Mouse (Mus musculus) left cerebral cortex, postnatal 14 days (tissue): ENCODE data around the gene Adgb. TPM values are rescaled to one million over a fixed set of nuclear protein-coding genes. Genes with fewer than 3 reads are reported as not detected.
"Not testable (repeated sequence)": the region's sequence is repeated elsewhere in the genome, so short reads cannot be mapped to it uniquely, and the experiment has no call there.

Experiments
- DNase-seq, 2 experiments: peaks; one replicate each; pipeline ENCODE4 v3.0.0; 2021 to 2022; ENCODE audit warnings: low spot score in 2 of 2, mixed read lengths in 1 of 2
- intact Hi-C: fragments of 180-260 bp; cut with DNase I; formaldehyde crosslinking; loops from one replicate; pipeline ENCODE4 v1.15.1; 2025
- long read RNA-seq, 2 experiments: library from polyadenylated mRNA; stranded (forward); transcript quantifications; one replicate each; pipeline ENCODE4 v2.0.0; 2021
- total RNA-seq, 2 experiments: library from RNA; stranded (reverse); gene quantifications; 2 replicates each; pipeline ENCODE4 v1.2.3; 2021

Gene Adgb
- total RNA-seq, result under 1 TPM; 0.27 to 0.40 TPM
- long read RNA-seq, experiment 1, partial matches to known transcripts, result 0 of 1 reads
- long read RNA-seq, experiment 1, other reads (novel, unspliced or antisense), result 1 of 1 reads
- long read RNA-seq, experiment 2, result 0 reads

DNA sequence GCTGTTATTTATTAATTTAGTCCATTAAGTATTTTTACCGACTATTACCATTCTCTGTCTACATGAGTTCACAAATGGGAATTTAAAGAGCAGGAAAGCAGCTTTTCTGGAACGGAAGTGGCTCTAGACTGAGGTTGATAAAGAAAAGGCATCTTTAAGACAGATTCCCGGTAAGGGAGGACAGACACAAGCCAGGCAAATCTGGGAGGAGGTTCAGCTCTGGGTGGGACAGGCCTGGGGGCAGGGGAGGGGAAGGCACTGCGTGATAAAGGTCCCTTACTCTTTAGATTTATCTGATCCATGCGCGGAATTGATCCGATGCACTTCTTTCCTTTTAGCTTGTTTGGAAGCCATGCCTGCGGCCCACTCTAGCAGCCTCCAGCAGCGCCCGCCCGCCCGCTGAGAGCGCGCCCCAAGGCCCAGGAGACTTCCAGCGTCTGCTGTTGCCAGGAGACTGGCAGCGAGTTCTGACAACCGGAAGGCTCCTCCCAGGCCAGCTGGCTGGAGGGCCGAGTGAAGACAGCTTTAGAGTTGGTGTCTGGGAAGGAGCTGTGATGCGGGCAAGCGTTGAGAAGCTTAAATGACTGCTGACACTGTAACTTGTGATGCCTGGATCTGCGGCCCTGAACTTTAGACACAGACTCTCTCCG is at the start of gene Adgb:
Gene Adgb, minus strand, starts transcription at position 366 of the 650 bp plus-strand sequence.
- intact Hi-C loops, result no loop called here
- DNase-seq, result peak; percentile 61 to 72

DNA sequence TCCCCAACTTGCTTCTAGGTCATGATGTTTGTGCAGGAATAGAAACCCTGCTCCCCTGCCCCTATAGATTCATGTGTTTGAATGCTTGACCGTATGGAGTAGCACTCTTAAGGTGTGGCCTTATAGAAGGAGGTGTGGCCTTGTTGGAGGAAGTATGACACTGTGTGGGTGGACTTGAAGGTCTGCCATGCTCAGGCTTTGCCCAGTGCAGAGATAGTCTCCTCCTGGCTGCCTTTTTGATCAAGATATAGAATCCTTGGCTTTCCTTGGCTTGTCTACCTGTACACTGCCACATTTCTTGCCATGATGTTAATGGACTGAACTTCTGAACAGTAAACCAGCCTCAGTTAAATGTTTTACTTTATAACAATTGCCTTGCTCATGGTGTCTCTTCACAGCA is 8.0 kb upstream of the Adgb start:
- intact Hi-C loops, result no loop called here
- DNase-seq, result no peak

DNA sequence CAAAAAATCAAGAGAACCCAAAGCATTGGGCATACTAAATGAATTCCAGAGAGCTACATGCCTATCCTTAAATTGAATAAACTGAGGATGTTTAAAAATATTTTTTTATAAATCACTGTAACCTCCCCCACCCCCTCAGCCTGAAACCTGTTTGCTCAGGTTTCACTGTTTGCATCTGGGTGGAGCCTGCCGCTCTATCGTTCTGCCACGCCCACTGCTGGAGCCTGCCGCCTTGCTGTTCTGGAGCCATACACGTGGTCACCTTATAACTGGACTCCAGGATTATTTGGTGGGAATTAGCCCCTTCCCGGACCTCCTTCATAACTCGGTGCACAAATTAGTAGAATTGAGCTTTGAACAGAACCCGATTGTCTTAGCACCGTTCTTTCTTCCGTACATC is 5.3 kb upstream of the Adgb start:
- intact Hi-C loops, DNase-seq: not testable (repeated sequence)

DNA sequence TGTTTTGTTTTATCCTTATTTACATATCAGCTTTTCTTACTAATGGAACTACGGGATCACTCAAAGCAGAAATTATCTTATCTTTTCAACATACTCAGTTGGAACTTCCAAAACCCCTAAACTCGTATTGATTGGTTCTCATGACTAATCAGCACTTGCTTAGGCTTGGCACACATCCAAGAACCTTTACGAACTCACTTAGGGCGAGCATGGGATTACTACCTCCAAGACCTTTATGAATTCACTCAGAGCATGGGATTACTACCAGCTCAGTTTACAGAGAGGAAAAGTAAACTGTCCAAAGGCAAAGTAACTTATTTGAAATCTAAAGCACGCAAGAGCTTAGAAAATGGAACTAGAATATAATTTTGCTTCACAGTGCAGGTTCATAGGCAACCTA is 4.8 kb upstream of the Adgb start:
- DNase-seq, result no peak
- intact Hi-C loops, result no loop called here

DNA sequence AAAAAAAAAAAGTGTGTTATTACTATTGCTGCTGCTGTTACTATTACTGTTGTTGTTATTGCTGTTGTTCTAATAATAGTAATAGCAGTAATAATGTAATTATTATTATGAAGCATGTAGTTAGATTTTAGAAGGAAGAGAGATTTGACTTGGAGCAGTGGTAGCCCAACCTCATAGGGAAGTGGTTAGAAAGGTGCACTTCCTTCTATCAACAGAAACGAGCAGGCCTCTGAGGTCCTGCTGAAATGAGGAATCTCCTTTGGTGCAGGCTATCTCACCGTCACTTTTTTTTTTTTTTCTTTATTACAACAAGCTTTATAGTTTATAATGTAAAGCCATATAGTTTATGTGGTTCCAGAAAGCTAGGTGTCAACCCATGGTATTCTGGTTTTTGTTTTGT is 4.4 kb upstream of the Adgb start:
- intact Hi-C loops, result no loop called here

DNA sequence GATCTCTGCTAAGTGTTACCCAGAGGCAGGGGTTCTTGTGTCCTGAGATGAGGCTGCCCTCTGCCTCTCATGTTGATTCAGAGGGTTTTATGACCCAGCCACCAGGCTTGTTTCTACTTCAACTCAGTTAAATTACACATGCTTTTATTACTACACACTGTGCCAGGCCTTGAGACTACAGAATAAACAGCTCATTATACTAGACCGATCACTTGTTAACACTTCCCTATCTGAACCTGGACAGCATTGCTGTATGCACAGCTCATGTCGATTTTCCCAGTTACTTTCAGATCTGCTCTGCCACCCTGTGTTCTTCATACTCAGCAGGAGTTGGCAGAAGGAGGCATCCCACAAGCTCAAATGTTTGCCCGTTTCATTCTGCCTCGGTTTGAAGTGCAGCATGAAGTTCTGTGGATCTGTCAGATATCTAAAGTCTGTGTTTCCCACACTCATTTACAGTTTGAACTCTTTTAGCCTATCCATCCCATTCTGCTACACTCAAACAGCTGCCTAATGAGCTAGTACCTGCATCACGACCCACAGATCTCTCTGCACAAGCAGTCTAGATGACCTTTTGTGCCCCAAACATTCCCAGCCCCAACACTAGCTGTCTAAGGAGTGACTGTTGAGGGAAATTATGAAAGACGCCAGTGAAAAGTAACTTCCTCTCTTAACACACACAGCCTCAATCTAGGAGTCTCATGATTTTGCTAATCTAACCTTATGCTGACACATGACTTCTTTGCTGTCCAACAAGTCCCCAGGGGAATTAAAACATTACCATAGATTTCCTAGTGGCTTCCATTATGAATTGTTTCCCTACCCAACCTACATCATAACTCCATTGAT is 3.2 kb downstream of the Adgb start:
- peak in 1 of 2 experiments; percentile 7 for DNase-seq
- intact Hi-C loops, result no loop called here

More for the DNA sequence above, 4.4 kb upstream of the Adgb start:
- no peak for DNase-seq

DNA sequence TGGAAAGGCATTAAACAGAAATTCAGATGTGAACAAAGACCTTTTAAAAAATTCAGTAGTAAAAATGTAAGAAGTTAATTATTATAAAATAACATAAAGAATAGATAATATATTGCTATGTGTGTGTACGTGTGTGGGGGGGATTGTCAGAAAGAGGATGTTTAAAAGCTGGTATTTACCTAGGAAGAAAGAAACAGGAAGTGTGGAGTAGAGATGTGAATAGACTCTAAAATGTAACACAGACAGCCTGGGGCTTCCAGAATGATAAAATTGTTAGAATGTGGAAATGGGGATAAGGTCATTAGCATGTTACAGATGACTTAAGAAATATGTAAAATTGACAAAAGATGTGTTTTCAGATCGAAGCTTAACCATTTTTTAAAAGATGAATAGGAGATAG is 12.0 kb downstream of the Adgb start:
- DNase-seq, result no peak
- intact Hi-C loops, result no loop called here

DNA sequence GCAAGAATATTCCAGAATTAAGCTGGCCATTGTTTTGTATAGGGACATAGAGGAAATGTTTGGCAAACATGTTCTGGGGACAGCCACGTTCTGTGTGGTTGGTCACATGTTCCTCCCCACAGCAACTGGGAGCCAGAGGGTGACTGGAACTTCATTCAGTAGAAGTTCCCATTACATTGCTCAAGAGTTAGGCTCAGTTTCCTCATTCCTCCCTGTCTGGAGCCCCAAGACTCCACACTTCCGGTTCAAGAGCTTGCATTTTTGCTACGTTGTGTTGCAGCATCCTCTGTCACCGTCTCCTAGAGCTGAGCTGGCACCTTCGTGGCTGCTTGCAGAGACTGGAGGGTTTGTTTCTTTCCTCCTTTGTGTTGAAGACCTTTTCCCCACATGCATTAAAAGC is 15.1 kb downstream of the Adgb start:
- intact Hi-C loops, result no loop called here
- peak in 1 of 2 experiments; percentile 5 for DNase-seq

DNA sequence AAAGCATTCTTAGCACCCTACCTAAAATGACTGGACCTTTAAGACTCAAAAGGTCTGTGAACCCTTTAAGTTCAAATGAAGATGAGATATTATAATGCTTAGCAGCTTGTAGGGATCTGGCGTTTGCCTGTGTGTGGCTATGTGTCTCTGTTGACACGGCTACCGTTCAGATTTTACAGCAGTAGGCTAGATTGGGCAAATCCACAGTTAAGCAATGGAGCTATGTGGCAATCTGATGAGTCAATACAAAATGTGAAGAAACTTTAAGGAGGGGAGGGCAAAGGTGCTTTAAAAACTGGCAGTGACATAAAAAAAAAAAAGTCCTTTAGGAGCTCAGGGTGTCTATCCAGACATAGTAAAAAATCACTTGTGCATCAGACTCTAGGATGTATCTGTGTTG is 23.1 kb downstream of the Adgb start:
- intact Hi-C loops, result no loop called here
- no peak for DNase-seq

DNA sequence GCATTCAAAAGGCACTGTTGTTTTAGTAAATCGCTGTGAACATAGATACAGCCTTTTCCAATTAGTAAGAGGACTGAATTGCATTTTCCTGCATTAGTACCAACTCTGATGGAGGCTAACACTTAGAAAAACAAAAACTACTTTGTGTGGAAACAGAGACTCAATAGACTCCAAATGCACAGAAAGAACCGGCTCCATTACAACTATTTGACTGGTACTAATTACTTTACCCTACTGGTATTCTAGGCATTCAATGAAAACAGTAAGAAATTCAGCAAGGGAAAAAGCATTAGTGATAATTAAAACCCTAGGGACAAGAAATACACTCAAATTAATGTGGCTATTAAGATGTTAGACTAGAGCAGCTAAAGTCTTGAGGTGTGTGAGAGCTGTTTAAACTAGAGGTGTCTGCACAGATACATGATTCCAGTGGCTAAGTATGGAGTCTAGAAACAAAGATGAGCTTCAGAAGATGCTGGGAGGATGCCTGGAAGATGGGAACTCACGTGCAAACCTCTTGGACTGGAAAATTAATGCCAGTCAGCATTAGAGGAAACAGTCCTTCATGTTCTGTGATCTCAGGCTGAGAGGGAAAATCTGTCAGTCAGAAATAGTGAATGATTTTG is 27.2 kb downstream of the Adgb start:
- intact Hi-C loops, result no loop called here
- DNase-seq, result no peak

DNA sequence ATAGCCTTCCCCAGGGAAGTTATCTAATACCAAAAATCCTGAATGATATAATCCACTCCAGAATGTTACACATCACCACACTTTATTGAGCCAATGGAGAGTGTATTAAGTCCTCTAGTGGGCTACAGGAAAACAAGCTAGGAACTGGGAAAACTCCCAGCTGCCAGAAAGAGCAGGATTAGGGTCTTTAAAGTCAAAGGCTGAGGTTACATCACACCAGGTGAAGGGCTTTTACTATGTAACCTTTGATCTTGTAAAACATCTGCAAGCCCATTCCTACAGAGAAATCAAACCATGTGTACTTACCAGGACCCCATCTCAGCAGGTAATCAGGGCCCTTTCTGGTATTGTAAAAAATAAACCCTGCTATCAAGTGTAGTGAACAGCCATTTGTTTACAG is 28.6 kb downstream of the Adgb start:
- intact Hi-C loops, result no loop called here
- no peak for DNase-seq

DNA sequence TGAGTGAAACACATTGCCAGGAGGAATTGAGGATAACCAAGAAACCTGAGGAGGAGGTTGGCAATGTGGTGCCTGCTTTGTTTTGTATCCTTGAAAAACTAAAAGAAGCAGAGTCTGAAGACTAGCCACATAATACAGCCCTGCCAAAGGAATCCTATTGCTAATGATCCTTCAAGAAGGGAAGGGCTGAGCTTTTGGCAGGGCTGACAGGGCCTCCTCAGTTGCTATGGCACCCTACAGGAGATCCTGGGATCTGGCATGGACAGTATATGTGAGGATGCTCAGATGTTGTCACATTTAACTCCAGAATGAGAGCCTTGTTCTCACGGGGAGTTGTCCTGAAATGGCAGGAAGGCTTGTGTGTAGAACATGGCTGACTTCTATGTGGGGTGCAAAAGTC is 37.1 kb downstream of the Adgb start:
- intact Hi-C loops, result no loop called here
- no peak for DNase-seq

DNA sequence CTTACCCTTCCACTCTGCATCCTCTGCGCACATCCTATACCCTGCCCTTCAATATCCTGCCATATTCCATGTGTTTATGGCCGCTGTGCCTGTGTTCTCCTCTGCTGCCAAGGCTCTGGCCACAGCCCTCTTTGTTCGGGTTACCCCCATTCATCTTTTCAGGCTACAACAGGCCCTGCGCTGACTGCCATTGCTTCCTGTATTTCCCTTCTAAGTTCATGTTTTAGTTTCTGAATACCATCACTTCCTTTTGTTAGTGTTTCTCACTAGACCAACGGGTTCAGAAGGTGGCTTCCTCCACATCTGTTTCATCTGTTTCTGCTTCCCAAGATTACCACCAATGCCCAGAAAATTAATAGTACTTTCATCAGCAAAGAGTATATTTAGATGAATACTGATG is 42.5 kb downstream of the Adgb start:
- intact Hi-C loops, result no loop called here
- DNase-seq, result no peak

DNA sequence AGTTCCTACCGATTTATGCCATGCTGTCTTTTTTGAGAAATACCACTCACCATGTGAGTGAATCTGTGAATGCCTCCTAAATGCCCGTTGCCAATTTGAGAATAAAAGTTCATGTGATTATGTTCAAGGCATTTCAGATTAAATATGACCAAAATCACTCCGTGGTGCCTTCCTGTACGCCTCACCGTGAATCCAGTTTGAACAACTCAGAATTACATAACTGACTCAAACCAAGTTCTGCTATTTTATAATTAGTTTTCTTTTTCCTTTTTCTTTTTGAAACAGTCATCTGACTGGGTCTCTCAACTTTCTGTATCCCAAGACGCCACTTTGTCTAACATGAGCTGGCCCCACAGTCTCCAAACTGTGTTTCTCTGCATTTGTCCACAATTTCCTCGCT is 43.1 kb downstream of the Adgb start:
- no peak for DNase-seq
- intact Hi-C loops, result no loop called here

DNA sequence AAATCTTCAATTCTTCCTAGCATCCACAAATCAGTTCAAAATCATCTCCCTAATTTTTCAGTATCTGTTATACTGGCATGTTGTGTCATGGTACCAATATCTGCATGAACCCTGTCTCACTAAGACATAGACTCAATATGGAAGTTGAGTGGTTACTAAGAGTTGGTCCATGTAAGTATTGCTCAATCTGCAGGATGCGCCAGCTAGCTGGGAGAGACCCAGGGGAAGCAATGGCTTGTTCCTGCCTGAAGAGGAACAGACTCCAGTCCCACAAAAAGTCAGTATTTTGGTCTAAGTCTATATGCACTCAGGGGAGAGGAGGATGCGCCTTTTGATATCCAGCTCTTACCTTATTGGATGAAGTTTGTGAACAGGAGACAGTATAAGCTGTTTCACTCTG is 47.7 kb downstream of the Adgb start:
- DNase-seq, result no peak
- intact Hi-C loops, result no loop called here

DNA sequence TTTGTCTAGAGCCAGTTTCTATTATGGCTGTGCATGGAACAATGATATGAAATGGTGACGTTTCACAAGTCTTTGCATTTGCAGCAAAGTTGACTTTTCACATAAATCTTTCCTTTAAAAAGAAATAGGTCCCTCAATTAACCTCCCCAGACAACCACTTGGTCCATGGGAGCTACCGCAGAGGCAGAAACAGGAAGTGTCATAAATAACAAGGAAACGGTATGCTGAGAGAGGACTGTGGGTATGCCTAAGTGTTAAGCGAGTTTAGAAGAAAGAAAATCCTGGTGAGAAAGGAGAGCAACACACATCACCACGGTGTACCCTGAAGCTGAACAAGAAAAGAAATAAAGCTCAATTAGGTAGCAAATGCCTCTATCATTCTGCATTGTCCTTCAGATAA is 61.1 kb downstream of the Adgb start:
- no peak for DNase-seq
- intact Hi-C loops, result no loop called here

DNA sequence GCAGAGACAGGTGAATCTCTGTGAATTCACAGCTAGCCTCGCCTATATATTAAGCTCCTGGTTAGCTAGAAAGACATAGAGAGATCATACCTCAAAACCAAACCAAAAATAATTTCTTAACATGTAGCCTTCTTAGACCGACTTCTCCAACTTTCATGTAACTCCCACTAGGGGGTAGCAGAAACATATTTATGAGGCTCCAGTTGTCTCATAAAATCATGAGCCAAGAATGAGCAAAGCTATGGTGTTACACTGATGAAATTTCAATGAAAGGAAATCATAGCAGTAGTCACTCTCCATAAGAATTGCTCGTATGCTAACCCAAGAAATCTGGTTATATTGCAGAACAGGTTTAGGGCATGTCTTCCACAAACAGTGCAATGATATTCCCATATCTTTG is 64.0 kb downstream of the Adgb start:
- peak; percentile 39 to 72 for DNase-seq
- intact Hi-C loops, result loop anchor here (1.0 to 2.0 kb wide), 2 partner anchors 149 to 675 kb away; partner anchors contain the start of gene Grm1

DNA sequence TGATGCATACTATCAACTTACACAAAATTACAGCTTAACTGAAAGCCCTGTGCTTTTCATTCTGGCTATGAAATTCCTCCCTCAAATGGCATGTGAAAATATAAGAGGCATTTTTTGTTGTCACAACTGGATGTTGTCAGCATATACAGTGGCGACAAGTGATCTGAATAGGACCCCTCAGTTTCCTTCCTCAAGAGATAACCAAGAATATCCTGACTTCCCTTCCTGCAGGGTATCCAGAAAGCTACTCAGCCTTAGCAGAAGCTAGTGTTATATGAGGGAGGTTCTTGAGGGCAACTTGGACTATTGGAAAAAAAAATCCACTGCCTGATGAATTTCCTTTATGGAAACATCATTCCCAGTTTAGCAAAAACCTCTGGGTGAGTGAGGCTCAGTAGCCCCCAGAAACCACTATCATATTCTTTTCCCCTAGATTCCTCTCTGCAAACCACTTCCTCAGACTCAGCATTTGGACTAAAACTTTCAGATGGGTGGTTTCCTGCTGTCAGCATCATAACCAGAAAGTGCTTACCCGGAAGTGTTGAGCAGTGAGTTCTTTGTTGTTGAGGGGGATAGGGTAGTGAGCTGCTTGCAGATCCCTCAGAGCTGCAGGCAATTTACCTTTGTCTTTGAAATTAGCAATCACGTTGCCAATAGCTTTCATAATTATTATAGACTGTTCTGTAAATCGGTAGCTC is 76.2 kb downstream of the Adgb start:
- no peak for DNase-seq

DNA sequence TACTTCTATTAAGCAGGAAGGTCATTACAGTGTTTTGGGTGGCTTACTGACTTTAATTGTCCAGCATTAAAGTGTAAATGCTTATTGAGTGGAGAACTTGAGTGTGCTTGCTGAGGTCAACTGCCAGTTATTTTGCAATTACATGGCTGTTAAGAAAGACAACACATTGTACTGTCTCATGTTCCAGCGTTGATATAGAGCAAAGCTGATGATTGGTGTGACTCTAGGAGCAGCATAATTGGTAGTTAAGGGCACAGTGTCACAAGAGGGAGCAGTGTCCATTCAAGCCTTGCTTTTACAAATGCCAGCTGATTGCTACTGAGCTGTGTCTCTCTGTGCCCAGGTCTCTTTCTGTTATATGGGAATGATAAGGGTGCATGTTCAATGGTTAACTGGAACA is 97.5 kb downstream of the Adgb start:
- DNase-seq, result no peak
- intact Hi-C loops, result no loop called here

More for the DNA sequence above, 76.2 kb downstream of the Adgb start:
- intact Hi-C loops, result no loop called here

DNA sequence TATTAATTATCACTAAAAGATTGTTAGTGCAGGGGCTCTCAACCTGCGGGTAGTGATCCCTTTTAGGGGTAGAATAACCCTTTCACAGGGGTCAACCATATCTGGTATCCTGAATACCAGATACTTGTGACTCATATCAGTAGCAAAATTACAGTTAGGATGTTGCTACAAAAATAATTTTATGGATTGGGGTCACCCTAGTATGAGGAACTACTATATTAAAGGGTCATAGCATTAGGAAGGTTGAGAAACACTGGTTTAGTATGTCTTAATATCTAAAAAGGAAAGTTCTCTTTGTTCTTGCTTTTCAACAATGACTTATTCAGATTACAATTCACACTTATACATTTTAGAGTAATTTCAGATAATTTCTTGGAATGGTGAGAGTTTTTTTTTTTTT is 108.1 kb downstream of the Adgb start:
- DNase-seq, result no peak

More for the DNA sequence above, 108.1 kb downstream of the Adgb start:
- intact Hi-C loops, result no loop called here
